8 mouse cellular contexts compared by ENCODE assay signal in the genomic region with DNA sequence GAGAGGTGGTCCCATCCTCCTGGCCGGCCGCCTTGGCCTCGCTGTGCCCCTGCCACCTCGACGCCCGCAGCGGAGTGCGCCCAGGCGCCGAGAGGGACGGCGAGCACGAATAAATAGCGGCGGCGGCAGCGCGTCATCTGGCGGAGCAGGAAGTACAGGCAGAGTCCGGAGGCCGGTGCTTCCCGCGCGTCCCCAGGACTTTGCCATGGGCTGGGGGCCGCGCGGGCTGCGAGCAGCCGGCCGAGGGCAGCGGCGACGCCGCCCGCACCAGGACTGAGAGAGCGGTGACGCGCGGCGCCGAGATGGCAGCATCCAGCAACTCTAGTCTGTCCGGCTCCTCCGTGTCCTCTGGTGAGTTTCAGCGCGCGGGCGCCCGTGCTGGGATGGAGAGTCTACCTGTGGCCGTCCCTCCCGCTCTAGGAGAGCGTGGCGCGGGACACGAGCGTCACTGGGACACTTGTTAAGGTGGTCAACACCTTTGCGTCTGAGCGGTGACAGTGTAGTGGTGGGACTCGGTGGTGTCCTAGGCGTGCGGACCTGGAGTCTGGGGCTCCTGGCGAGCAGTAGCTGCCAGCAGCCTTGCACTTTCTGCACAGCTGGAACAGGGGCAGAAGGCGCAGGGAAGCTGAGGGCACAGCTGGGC. TPM values are rescaled to one million over a fixed set of nuclear protein-coding genes. Genes with fewer than 3 reads are reported as not detected.
DNase-seq lines count a peak whose midpoint lies in the region; ATAC-seq lines count a peak whose summit lies in the region.

No protein-coding gene starts in this region.

- peaks cover 48% of the 10 kb centered on the region for H3K27me3 ChIP-seq in erythroblast, embryonic 14.5 days (ENCODE audit: control insufficient read depth)
- H3K27me3 ChIP-seq in limb, embryonic 15.5 days, result peaks cover 30% of the 10 kb centered on the region; the same call in 1 of the 2 replicates
- peaks cover 30% of the 10 kb centered on the region for H3K27me3 ChIP-seq in midbrain, embryonic 13.5 days

- H3K9me3 ChIP-seq in erythroblast, embryonic 14.5 days (ENCODE audit: control insufficient read depth, low read length), result no peaks in the 10 kb centered on the region
- H3K9me3 ChIP-seq in limb, embryonic 15.5 days, result no peaks in the 10 kb centered on the region
- no peaks in the 10 kb centered on the region for H3K9me3 ChIP-seq in midbrain, embryonic 13.5 days

- H3K9ac ChIP-seq in limb, embryonic 15.5 days, result peak overlapping the region; percentile 54
- peak overlapping the region; percentile 92 for H3K9ac ChIP-seq in midbrain, embryonic 13.5 days (replicated peaks)

- no peaks in the 10 kb centered on the region for H3K4me1 ChIP-seq in erythroblast, embryonic 14.5 days (ENCODE audit: control insufficient read depth)
- peaks cover 21% of the 10 kb centered on the region for H3K4me1 ChIP-seq in limb, embryonic 15.5 days
- peaks cover 39% of the 10 kb centered on the region for H3K4me1 ChIP-seq in midbrain, embryonic 13.5 days (replicated peaks)

- no peaks in the 10 kb centered on the region for H3K36me3 ChIP-seq in erythroblast, embryonic 14.5 days (ENCODE audit: control insufficient read depth)
- H3K36me3 ChIP-seq in limb, embryonic 15.5 days, result no peaks in the 10 kb centered on the region
- H3K36me3 ChIP-seq in midbrain, embryonic 13.5 days, result no peaks in the 10 kb centered on the region

- peak overlapping the region; percentile 51 for H3K4me3 ChIP-seq in erythroblast, embryonic 14.5 days (replicated peaks)
- H3K4me3 ChIP-seq in limb, embryonic 15.5 days, result peak overlapping the region; percentile 64
- peak overlapping the region; percentile 72 for H3K4me3 ChIP-seq in midbrain, embryonic 13.5 days (replicated peaks)

- peak overlapping the region; percentile 70 for H3K27ac ChIP-seq in limb, embryonic 15.5 days
- H3K27ac ChIP-seq in midbrain, embryonic 13.5 days, result peak overlapping the region; percentile 99

- peak overlapping the region; percentile 95 for H3K4me2 ChIP-seq in limb, embryonic 15.5 days
- H3K4me2 ChIP-seq in midbrain, embryonic 13.5 days (replicated peaks), result peak overlapping the region; percentile 67

- DNase-seq in cerebellum, postnatal 4 days (ENCODE audit: low spot score in 2 of 2), result peak; percentile 32 to 67
- peak; percentile 55 for DNase-seq in gastrocnemius, postnatal 25 days
- DNase-seq in kidney, adult 11 months, result peak; percentile 57
- peak; percentile 22 to 50 for DNase-seq in spleen, postnatal 10 days (ENCODE audit: low spot score in 2 of 2)

- no peak for ATAC-seq in erythroblast, adult 5-6 weeks (replicated peaks; ENCODE audit: low FRiP score, poor library complexity, severe bottlenecking)
- peak; percentile 50 for ATAC-seq in limb, embryonic 15.5 days (ENCODE audit: insufficient number of reproducible peaks, low FRiP score, low TSS enrichment, low read depth)
- peak; percentile 86 for ATAC-seq in midbrain, embryonic 13.5 days

- under 1% methylated on average over 61 of the region's 62 CpGs for WGBS in limb, embryonic 15.5 days
- WGBS in midbrain, embryonic 13.5 days, result under 1% methylated on average over 62 of the region's 62 CpGs

RNA-seq across cellular contexts. Expression of gene Chn2, which starts 0.6 kb away (rescaled TPM):
- not detected in 2 replicates for polyA plus RNA-seq in erythroblast, embryonic 14.5 days (2012)
- 2.3 and 7.3 TPM in 2 replicates for total RNA-seq in erythroblast, adult 5-6 weeks (2015; ENCODE audit: low replicate concordance)
- 1.8 and 2.5 TPM in 2 replicates for total RNA-seq in erythroblast, adult 5-6 weeks (2017; ENCODE audit: low replicate concordance)
- total RNA-seq in gastrocnemius, postnatal 25 days (2021), result 1 to 10 TPM; 1.8 to 2.2 TPM
- polyA plus RNA-seq in limb, embryonic 15.5 days (2015; fragmentation: Nextera tagmentation; extraction: Ambion mirVana), result 10.9 and 11.5 TPM in 2 replicates
- 28.8 and 29.1 TPM in 2 replicates for polyA plus RNA-seq in midbrain, embryonic 13.5 days (2015; fragmentation: Nextera tagmentation; extraction: Ambion mirVana)

Comparison
In these comparisons a context has a peak if more than half of its experiments do, and no peak if none do; other contexts are left out.
1. RNA of gene Chn2, which starts 0.6 kb away (polyA plus RNA-seq): 28.8 to 29.1 TPM in midbrain, embryonic 13.5 days and 10.9 to 11.5 TPM in limb, embryonic 15.5 days; not detected in erythroblast, embryonic 14.5 days; every median in the first group is over 10 times any median in the second.
2. Peak in every context shown above with its lines, with median percentiles within 50 percentile points of each other: H3K4me3 ChIP-seq and DNase-seq.